Mouse (Mus musculus) kidney, postnatal 0 days (tissue): ENCODE measurements at regions not wholly inside any gene's neighbourhood (a gene's known extent, or its start where the extent isn't known, plus 50 kb on each side); places are given as distances from the start of the nearest gene placed in this dataset.

Source experiments
- ATAC-seq: fragments of 200-750 bp; cut with Nextera tagmentation; replicated peaks from 2 replicates; pipeline ENCODE4 v1.8.0; 2017; ENCODE audit warnings: low read depth, moderate number of reproducible peaks, moderate TSS enrichment, moderate library complexity; ENCODE audit not compliant: low FRiP score
- DNase-seq: peaks from one replicate; pipeline ENCODE4 v3.0.0-alpha.2; 2016; ENCODE audit warnings: low spot score
- H3K27ac ChIP-seq: fragments of 300-500 bp; sonication (generic); 2 replicates; pipeline ENCODE4 v1.5.1; 2014; ENCODE audit warnings: mild to moderate bottlenecking
- H3K27me3 ChIP-seq: fragments of 300-500 bp; sonication (generic); 2 replicates; pipeline ENCODE4 v1.6.1; 2014; ENCODE audit warnings: low read length, mixed read lengths; ENCODE audit not compliant: insufficient read depth
- H3K36me3 ChIP-seq: fragments of 300-500 bp; sonication (generic); 2 replicates; pipeline ENCODE4 v1.6.1; 2014; ENCODE audit warnings: low read length, mixed read lengths; ENCODE audit not compliant: insufficient read depth
- H3K4me1 ChIP-seq: fragments of 300-500 bp; sonication (generic); replicated peaks from 2 replicates; pipeline ENCODE4 v1.6.1; 2014; ENCODE audit warnings: antibody characterized with exemption, low read length, mixed read lengths; ENCODE audit not compliant: insufficient read depth
- H3K4me2 ChIP-seq: fragments of 300-500 bp; sonication (generic); 2 replicates; pipeline ENCODE4 v1.6.1; 2014; ENCODE audit warnings: mild to moderate bottlenecking, low read length, moderate library complexity, mixed read lengths
- H3K4me3 ChIP-seq: fragments of 300-500 bp; sonication (generic); replicated peaks from 2 replicates; pipeline ENCODE4 v1.5.1; 2014; ENCODE audit warnings: low read depth, low read length
- H3K9ac ChIP-seq: fragments of 300-500 bp; sonication (generic); 2 replicates; pipeline ENCODE4 v1.6.1; 2014; ENCODE audit warnings: low read depth, low read length
- H3K9me3 ChIP-seq: fragments of 300-500 bp; sonication (generic); replicated peaks from 2 replicates; pipeline ENCODE4 v1.6.1; 2016; ENCODE audit warnings: low read length, inconsistent platforms, mixed read lengths
- CTCF ChIP-seq: IDR thresholded peaks from 2 replicates; pipeline ENCODE4 v1.5.1; 2016; ENCODE audit warnings: antibody characterized with exemption, low read depth, mild to moderate bottlenecking, moderate library complexity
- WGBS: fragments of 180-500 bp; shearing (Covaris S2); extraction: QIAGEN DNeasy Blood & Tissue Kit; methylation state at CpG from one replicate; pipeline ENCODE4 v1.1.7; 2014; 5-methylcytosine and 5-hydroxymethylcytosine counted together

GRCm38 (mm10) chr11:24370198-24370860 lies 292.5 kb downstream of the Bcl11a start:
- no peak for TF ChIP-seq CTCF
- no peak; the same call in 1 of the 2 replicates for ATAC-seq
- Histone ChIP-seq H3K36me3 (no peaks in the 10 kb centered on the region), H3K9me3 (no peaks in the 10 kb centered on the region), H3K4me2 (no peak overlapping the region), H3K9ac (no peak overlapping the region), H3K27me3 (no peaks in the 10 kb centered on the region), H3K4me1 (0 out of 2 replicates have a peak, but pooled peaks cover 5% of the 10 kb centered on the region), H3K4me3 (no peak overlapping the region), H3K27ac (no peak overlapping the region)
- DNase-seq, result peak; percentile 53
- 20% methylated on average over 15 of the region's 15 CpGs for WGBS

DNA sequence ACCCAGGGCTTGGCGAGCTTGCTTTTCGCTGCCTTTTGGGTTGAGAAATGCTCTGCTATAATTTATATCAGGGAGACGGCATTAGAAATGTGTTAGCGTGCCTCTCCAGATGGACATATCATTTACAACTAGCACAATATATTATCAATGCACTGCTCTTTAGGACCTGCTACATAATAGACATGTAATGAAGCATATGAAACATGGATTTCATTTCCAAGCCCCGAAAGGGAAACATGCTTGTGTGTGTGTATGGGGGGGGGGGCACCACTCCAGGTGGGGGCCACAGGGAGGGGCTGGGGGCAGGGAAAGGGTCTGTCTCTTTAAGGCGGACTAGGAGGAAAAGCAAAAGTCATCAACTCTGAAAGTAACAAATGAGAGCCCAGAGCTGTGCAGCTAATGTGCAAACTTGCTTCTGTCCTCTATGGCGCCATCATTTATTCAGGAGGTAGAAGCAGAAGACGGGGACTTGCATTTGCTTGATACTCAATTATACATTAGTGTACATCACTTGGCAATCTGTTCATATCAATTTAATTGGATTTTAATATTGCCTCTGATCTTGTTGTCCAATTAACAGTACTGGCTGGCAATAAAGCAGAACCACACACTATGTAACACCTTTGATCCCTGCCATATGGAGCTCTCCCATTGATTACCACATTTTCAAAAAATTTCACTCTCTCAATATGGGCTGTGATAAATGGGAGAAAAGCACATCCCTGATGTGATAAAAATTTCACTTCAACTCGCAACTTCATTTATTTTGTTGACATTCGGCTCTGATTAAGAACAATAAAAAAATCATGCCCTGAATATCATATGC lies 293.2 kb downstream of the Bcl11a start:
- H3K36me3 ChIP-seq, result no peaks in the 10 kb centered on the region
- H3K27ac ChIP-seq, result no peak overlapping the region
- 0 out of 2 replicates have a peak, but pooled peaks cover 5% of the 10 kb centered on the region for H3K4me1 ChIP-seq
- no peak overlapping the region for H3K4me2 ChIP-seq
- DNase-seq, result no peak
- H3K27me3 ChIP-seq, result no peaks in the 10 kb centered on the region
- TF ChIP-seq CTCF, result no peak
- 59% methylated on average over 10 of the region's 10 CpGs for WGBS
- no peak overlapping the region for H3K9ac ChIP-seq
- H3K4me3 ChIP-seq, result no peak overlapping the region
- no peaks in the 10 kb centered on the region for H3K9me3 ChIP-seq
- no peak for ATAC-seq

- WGBS, result 65% methylated on average over 5 of the region's 5 CpGs
- H3K9ac ChIP-seq, result no peak overlapping the region
Measured at GRCm38 (mm10) chr11:24371687-24371950, 293.8 kb downstream of the Bcl11a start.

GRCm38 (mm10) chr11:24371963-24372362 lies 294.1 kb downstream of the Bcl11a start:
- TF ChIP-seq CTCF, result no peak
- no peaks in the 10 kb centered on the region for H3K27me3 ChIP-seq
- no peak for ATAC-seq
- H3K9ac ChIP-seq, result no peak overlapping the region
- no peak overlapping the region for H3K4me3 ChIP-seq
- DNase-seq, result no peak
- WGBS, result 46% methylated on average over 8 of the region's 8 CpGs
- H3K4me1 ChIP-seq, result 0 out of 2 replicates have a peak, but pooled peaks cover 5% of the 10 kb centered on the region
- H3K9me3 ChIP-seq, result no peaks in the 10 kb centered on the region
- H3K36me3 ChIP-seq, result no peaks in the 10 kb centered on the region
- H3K27ac ChIP-seq, result no peak overlapping the region
- no peak overlapping the region for H3K4me2 ChIP-seq

More at GRCm38 (mm10) chr11:24371687-24371950, 293.8 kb downstream of the Bcl11a start:
- H3K4me2 ChIP-seq, result no peak overlapping the region
- 0 out of 2 replicates have a peak, but pooled peaks cover 5% of the 10 kb centered on the region for H3K4me1 ChIP-seq
- H3K36me3 ChIP-seq, result no peaks in the 10 kb centered on the region
- H3K27ac ChIP-seq, result no peak overlapping the region
- TF ChIP-seq CTCF, result no peak
- no peak overlapping the region for H3K4me3 ChIP-seq
- H3K9me3 ChIP-seq, result no peaks in the 10 kb centered on the region
- H3K27me3 ChIP-seq, result no peaks in the 10 kb centered on the region
- ATAC-seq (no peak), DNase-seq (no peak)

DNA sequence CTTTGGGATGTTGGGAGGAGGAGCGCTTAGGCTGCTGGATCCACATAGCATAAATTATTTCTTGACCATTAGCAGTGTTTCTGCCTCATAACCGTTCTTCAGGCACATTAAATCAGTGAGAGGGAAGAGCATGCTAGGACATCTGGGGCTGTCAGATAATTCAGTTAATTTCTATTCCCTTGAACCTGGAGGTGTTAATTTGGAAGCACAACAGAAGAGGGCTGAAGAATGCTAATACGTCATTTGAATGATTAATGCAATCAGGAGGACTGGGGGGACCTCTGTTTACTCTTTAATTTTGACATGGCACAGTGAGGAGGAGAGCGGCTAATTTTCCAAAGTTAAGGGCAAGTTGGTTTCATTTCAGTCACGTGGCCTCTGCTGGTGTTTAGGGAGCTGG lies 294.8 kb downstream of the Bcl11a start:
- ATAC-seq, result no peak
- Histone ChIP-seq H3K36me3 (no peaks in the 10 kb centered on the region), H3K4me1 (0 out of 2 replicates have a peak, but pooled peaks cover 5% of the 10 kb centered on the region), H3K9ac (no peak overlapping the region), H3K4me2 (no peak overlapping the region), H3K27ac (no peak overlapping the region), H3K9me3 (no peaks in the 10 kb centered on the region), H3K4me3 (no peak overlapping the region), H3K27me3 (no peaks in the 10 kb centered on the region)
- DNase-seq, result no peak
- no peak for TF ChIP-seq CTCF
- 54% methylated on average over 5 of the region's 5 CpGs for WGBS

DNA sequence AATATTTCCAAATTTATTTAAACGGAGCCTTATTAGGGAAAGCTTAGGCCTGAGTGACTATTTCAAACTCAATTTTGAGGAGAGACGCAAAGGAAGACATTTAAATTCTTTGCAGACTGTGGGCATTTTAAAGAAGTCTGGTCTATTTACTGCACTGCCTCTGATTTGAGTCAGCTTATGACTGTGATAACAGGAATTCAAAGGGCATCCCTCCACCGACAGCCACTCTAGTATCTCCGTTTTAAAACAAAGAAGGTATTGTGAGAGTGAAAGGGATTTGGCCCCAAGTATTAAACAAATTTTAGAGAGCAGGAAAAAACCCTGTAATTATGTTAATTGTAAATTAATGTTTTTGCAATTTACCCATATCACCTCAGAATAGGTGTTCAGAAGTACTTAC lies 295.4 kb downstream of the Bcl11a start:
- no peak overlapping the region for H3K4me3 ChIP-seq
- ATAC-seq (no peak), DNase-seq (no peak)
- no peak for TF ChIP-seq CTCF
- no peaks in the 10 kb centered on the region for H3K36me3 ChIP-seq
- H3K9ac ChIP-seq, result no peak overlapping the region
- H3K27ac ChIP-seq, result no peak overlapping the region
- no peaks in the 10 kb centered on the region for H3K27me3 ChIP-seq
- no peak overlapping the region for H3K4me2 ChIP-seq
- 0 out of 2 replicates have a peak, but pooled peaks cover 5% of the 10 kb centered on the region for H3K4me1 ChIP-seq
- WGBS, result 72% methylated on average over 4 of the region's 4 CpGs
- no peaks in the 10 kb centered on the region for H3K9me3 ChIP-seq
